Mouse (Mus musculus): ENCODE measurements around the gene Klhl28. TPM values are rescaled to one million over a fixed set of nuclear protein-coding genes. Genes with fewer than 3 reads are reported as not detected.

The Klhl28 gene
- polyA plus RNA-seq, 1 experiment: 3.8 TPM

- no peak overlapping the region for H3K4me3 ChIP-seq (replicated peaks; ENCODE audit: extremely low read depth, low read depth, low read length)
- no peak for TF ChIP-seq POLR2A (IDR thresholded peaks at IDR 0.05; ENCODE audit: borderline replicate concordance, extremely low read depth, low read depth, low read length)
- peak; percentile 87 for TF ChIP-seq CTCF (IDR thresholded peaks at IDR 0.05; ENCODE audit: insufficient read depth, low read length)
- WGBS: 36% methylated on average over 4 of the region's 4 CpGs
- peak; percentile 37 for DNase-seq
- H3K4me1 ChIP-seq (ENCODE audit: control insufficient read depth, insufficient read depth, low read length): no peaks in the 10 kb centered on the region
These were observed 68.1 kb downstream of the Klhl28 start for GRCm38 (mm10) chr12:64897060-64897730.

Other genes starting within 250 kb of the Klhl28 start
- 0.61 and 1.4 TPM in 2 replicates for gene Gm527, start 47.6 kb downstream of the Klhl28 start, polyA plus RNA-seq (2012; rRNA removed)
- 5.8 and 6.4 TPM in 2 replicates for gene Togaram1, start 270 bp upstream of the Klhl28 start, polyA plus RNA-seq (2012; rRNA removed)
- 8.5 and 13.2 TPM in 2 replicates for gene Prpf39, start 70.8 kb upstream of the Klhl28 start, polyA plus RNA-seq (2012; rRNA removed)
- gene Fkbp3, start 108.5 kb upstream of the Klhl28 start, polyA plus RNA-seq (2012; rRNA removed): 23.4 and 23.8 TPM in 2 replicates
- 1.1 and 1.4 TPM in 2 replicates for gene Fancm, start 110.1 kb upstream of the Klhl28 start, polyA plus RNA-seq (2012; rRNA removed)
- gene Mis18bp1, start 207.1 kb upstream of the Klhl28 start, polyA plus RNA-seq (2012; rRNA removed): 0.06 and 0.15 TPM in 2 replicates